Mouse (Mus musculus) testis, adult 2 months (tissue): Measurements from ENCODE around the gene Kdm5c. TPM values are rescaled to one million over a fixed set of nuclear protein-coding genes. Genes with fewer than 3 reads are reported as not detected.

Source experiments
- H3K27ac ChIP-seq: fragments of 200-500 bp; 2 replicates; pipeline ENCODE4 v1.5.1; 2012; ENCODE audit warnings: low read depth, low read length; ENCODE audit not compliant: control insufficient read depth, insufficient read depth
- H3K27me3 ChIP-seq: fragments of 200-500 bp; 2 replicates; pipeline ENCODE4 v1.6.1; 2012; ENCODE audit warnings: mild to moderate bottlenecking, low read length, moderate library complexity; ENCODE audit not compliant: control insufficient read depth, insufficient read depth
- H3K36me3 ChIP-seq: fragments of 200-500 bp; 2 replicates; pipeline ENCODE4 v1.6.1; 2012; ENCODE audit warnings: mild to moderate bottlenecking, low read length; ENCODE audit not compliant: control insufficient read depth, insufficient read depth
- H3K4me1 ChIP-seq: fragments of 200-500 bp; 2 replicates; pipeline ENCODE4 v1.6.1; 2012; ENCODE audit warnings: low read length; ENCODE audit not compliant: control insufficient read depth, insufficient read depth
- H3K4me3 ChIP-seq: fragments of 200-500 bp; 2 replicates; pipeline ENCODE4 v1.5.1; 2012; ENCODE audit warnings: low read depth, mild to moderate bottlenecking, low read length, moderate library complexity, mixed read lengths; ENCODE audit not compliant: control insufficient read depth
- CTCF ChIP-seq: fragments of 200-500 bp; IDR thresholded peaks from 2 replicates; pipeline ENCODE4 v1.5.1; 2012; ENCODE audit warnings: low read depth, mild to moderate bottlenecking, inconsistent platforms, low read length, moderate library complexity; ENCODE audit not compliant: control insufficient read depth, insufficient read depth, insufficient replicate concordance
- POLR2A ChIP-seq: fragments of 200-500 bp; IDR thresholded peaks from 2 replicates; pipeline ENCODE4 v1.6.1; 2012; ENCODE audit warnings: low read depth, mild to moderate bottlenecking, inconsistent platforms, low read length, moderate library complexity; ENCODE audit not compliant: control insufficient read depth
- polyA plus RNA-seq: library from polyadenylated mRNA; depleted of rRNA; stranded (reverse); fragments of >200 nt; gene quantifications from 2 replicates; pipeline ENCODE4 v1.2.3, GENCODE M21; 2012; rRNA removed

The Kdm5c gene
- polyA plus RNA-seq, 1 experiment: 6.3 TPM

- no peaks in the 10 kb centered on the region for H3K27me3 ChIP-seq
- no peak for TF ChIP-seq CTCF
- TF ChIP-seq POLR2A: no peak
Measured at GRCm38 (mm10) chrX:152306224-152306623, 73.4 kb downstream of the Kdm5c start.

GRCm38 (mm10) chrX:152307371-152307770, 74.6 kb downstream of the Kdm5c start:
- TF ChIP-seq CTCF (no peak), POLR2A (no peak)
- Histone ChIP-seq H3K36me3 (no peaks in the 10 kb centered on the region), H3K27ac (no peak overlapping the region), H3K4me1 (no peaks in the 10 kb centered on the region), H3K27me3 (no peaks in the 10 kb centered on the region), H3K4me3 (no peak overlapping the region)

More at GRCm38 (mm10) chrX:152306224-152306623, 73.4 kb downstream of the Kdm5c start:
- Histone ChIP-seq H3K4me3 (no peak overlapping the region), H3K36me3 (no peaks in the 10 kb centered on the region), H3K4me1 (no peaks in the 10 kb centered on the region), H3K27ac (no peak overlapping the region)

- no peak for TF ChIP-seq POLR2A
- TF ChIP-seq CTCF: no peak
- no peaks in the 10 kb centered on the region for H3K27me3 ChIP-seq
- H3K27ac ChIP-seq: no peak overlapping the region
- no peaks in the 10 kb centered on the region for H3K36me3 ChIP-seq
- H3K4me1 ChIP-seq: no peaks in the 10 kb centered on the region
- H3K4me3 ChIP-seq: no peak overlapping the region
Measured at GRCm38 (mm10) chrX:152307942-152308341, 75.1 kb downstream of the Kdm5c start.

GRCm38 (mm10) chrX:152320535-152320934, 87.7 kb downstream of the Kdm5c start:
- H3K36me3 ChIP-seq: no peaks in the 10 kb centered on the region
- H3K27ac ChIP-seq: no peak overlapping the region
- no peak overlapping the region for H3K4me3 ChIP-seq
- no peak for TF ChIP-seq CTCF
- H3K4me1 ChIP-seq: no peaks in the 10 kb centered on the region
- H3K27me3 ChIP-seq: no peaks in the 10 kb centered on the region

GRCm38 (mm10) chrX:152322776-152323175, 90.0 kb downstream of the Kdm5c start:
- Histone ChIP-seq H3K36me3 (no peaks in the 10 kb centered on the region), H3K4me1 (no peaks in the 10 kb centered on the region), H3K27ac (no peak overlapping the region), H3K4me3 (no peak overlapping the region), H3K27me3 (no peaks in the 10 kb centered on the region)
- TF ChIP-seq POLR2A: no peak
- no peak for TF ChIP-seq CTCF

- TF ChIP-seq POLR2A (no peak), CTCF (no peak)
- no peak overlapping the region for H3K27ac ChIP-seq
- H3K27me3 ChIP-seq: no peaks in the 10 kb centered on the region
- no peaks in the 10 kb centered on the region for H3K4me1 ChIP-seq
- no peak overlapping the region for H3K4me3 ChIP-seq
- no peaks in the 10 kb centered on the region for H3K36me3 ChIP-seq
Measured at GRCm38 (mm10) chrX:152323584-152323983, 90.8 kb downstream of the Kdm5c start.

Other genes starting within 250 kb of the Kdm5c start
- 7.6 and 10.0 TPM in 2 replicates for gene Hsd17b10, start 231.2 kb upstream of the Kdm5c start, polyA plus RNA-seq
- 16.9 and 21.9 TPM in 2 replicates for gene Ribc1, start 216.7 kb upstream of the Kdm5c start, polyA plus RNA-seq
- gene Smc1a, start 216.6 kb upstream of the Kdm5c start, polyA plus RNA-seq: 2.8 and 3.4 TPM in 2 replicates
- 1.5 and 1.9 TPM in 2 replicates for gene Iqsec2, start 88.8 kb upstream of the Kdm5c start, polyA plus RNA-seq
- gene Kantr, start 94.5 kb downstream of the Kdm5c start, polyA plus RNA-seq: 1.8 and 2.6 TPM in 2 replicates
- 26.1 and 31.7 TPM in 2 replicates for gene Tspyl2, start 109.4 kb downstream of the Kdm5c start, polyA plus RNA-seq
- gene Gpr173, start 135.7 kb downstream of the Kdm5c start, polyA plus RNA-seq: 0.38 and 0.47 TPM in 2 replicates